Mouse (Mus musculus): ENCODE measurements around the gene Ifnl3. TPM values are rescaled to one million over a fixed set of nuclear protein-coding genes. Genes with fewer than 3 reads are reported as not detected.

Gene Ifnl3
- total RNA-seq, 2 experiments from 2014 or later = not detected

DNA sequence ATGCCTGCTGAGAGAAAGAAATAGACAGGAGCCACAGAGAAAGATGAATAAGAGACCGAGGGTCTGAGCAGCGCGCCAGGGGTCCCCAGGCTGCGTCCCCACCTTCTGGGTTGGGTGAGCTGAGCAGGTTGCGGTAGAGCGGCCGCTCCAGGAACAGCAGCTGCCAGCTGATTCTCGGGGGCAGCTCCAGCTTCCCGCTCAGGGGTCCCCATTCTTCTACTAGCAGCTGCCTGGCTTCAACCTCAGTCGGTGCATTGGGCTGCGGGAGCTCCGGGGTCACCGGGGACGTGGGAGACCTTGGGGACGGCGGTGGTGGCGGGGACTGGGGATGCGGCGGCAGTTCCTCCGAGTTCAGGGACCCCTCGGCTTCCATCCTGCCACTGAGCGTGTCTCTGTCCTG, 24.0 kb downstream of the Ifnl3 start:
- DNase-seq = no peak

DNA sequence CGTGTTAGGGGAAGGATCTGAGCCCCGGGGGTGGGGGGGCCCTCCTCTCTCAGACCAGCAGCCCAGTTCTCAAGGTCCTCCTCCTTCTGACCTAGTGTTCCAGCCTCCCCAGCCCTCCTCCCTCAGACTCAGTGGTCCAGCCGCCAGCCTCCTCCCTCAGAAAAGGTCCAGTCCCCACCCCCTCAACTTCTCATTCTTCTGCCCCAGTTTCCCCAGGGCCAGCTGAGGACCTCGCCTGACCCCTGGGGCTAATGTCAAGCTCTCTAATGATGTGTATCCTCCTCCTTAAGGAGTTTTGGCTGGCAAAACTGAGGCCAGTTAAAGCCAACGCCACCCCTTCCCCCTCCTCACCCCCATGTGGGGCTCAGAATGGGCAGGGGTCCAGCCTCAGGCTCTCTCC, 24.5 kb downstream of the Ifnl3 start, which contains the start of gene Nccrp1:
TSS of gene Nccrp1 (minus strand) at position 101 of the 400 bp plus-strand sequence.
- no peak for DNase-seq

DNA sequence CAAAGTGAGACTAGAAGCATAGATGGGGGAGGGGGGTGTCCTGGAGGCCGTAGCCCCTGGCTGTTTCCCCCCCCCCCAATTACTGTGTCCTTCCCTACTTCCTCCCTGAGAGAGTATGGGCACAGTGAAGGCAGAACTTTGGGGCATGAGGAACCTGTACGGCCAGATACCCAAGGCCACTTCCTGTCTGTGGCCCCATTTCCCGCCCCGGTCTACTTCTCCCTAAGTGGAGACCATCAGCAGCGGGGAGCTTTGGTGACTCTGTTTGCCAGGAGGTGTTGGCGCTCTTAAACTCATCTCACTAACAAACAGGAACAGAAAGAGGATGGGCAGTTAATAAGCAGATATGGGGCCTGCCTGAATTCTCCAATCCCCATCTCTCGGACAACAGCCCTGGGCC, 25.0 kb downstream of the Ifnl3 start:
- DNase-seq = no peak

DNA sequence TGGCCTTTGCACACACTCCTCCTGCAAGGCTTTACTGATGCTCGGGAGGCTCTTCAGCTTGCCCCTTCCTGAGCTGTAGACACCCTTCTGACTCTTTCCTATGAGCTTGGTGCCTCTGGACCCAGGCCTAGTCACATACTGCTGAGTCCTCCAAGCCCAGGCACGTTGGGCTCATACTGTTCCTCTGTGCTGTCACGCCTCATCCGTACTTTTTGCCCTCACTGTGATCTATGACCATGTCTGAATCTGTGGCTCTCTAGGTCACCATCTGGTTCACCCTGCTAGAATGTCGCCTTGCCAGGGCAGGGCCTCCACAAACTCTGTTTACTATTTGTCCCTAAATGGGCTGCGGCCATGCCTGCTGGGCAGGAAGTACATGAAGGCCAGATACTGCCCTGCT, 30.4 kb downstream of the Ifnl3 start:
- DNase-seq = no peak

DNA sequence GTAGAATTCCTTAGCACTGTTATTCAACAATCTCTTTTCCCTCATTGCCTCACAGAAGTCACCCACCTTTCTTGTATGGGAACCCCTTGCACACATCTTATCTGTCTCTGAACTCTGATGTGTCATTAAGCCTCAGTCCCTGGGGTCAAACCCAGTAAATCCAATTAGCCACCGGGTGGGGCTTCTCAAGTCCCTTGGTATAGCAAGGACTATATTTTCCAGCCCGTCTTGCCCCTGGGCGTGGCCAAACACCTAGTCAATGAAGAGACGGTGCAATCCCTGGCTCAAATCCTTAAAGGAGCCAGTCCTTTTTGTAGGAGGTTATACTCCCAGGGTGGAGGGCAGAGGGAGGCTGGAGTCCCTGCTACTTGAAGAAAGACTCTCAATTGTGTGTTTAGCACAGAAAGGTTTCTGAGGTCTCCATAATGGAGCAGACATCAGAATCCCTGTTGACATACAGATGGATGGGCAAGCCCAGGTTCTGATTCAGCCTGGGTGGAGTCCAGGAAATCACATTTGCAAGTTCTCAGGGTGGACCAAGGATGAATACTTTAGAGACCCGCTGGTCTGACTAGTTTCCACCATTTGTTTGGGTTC, 33.4 kb downstream of the Ifnl3 start:
- no peak for DNase-seq

DNA sequence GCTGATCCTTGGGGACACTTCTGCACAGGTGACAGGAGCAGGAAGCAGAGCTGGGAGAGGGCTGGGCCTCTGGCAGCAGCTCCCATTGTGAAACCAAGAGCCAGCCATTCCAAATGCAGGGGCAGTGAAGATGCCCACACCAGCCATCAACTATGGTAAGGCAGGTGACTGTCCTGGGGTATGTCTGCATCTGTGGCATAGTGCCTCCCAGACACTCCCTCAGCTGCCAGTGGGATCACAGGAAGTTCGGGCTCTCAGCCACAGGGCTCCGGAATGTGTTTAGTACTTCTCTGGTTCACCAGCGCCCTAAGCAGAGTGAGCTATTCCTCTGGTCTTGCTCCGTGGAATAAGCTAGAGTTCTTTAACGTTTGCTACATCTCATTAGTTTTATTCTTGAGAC, 34.4 kb downstream of the Ifnl3 start:
- DNase-seq = no peak

DNA sequence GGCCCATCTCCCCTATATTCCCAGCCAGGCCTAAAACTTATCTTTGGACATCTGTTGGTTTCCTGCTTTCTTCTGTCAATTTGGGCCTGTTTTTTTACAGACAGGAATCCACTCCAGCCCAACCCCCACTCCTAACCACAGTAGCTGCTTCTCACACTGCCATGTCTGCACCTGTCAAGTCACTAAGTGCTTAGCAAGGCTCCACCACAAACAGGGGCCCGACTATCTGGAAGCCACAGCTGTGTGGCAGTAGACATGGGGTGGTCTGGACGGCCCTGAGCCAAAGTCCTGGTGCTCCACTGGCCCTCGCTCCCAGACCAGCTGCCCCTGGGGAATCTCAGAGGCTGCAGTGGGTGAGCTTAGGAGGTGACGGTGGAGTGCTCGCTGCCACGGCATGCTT, 35.1 kb downstream of the Ifnl3 start:
- no peak for DNase-seq

DNA sequence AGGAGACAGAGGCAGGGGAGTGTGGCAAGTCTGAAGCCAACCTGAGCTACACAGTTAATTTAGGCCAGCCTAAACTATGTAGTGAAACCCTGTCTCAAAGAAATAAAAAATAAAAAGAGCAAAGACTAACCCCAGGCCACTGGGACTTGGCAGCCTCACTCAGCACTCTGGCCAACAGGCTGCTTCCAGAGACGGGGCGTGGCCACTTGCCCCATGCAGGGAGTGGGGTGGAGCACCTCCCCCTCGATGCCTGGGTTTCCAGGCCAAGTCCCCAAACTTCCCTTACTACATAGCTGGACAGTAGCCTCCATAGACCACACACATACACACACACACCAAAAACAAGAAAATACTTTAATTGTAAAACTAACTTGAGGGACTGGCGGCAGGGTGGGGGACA, 35.9 kb downstream of the Ifnl3 start:
- peak; percentile 46 to 66 for DNase-seq

DNA sequence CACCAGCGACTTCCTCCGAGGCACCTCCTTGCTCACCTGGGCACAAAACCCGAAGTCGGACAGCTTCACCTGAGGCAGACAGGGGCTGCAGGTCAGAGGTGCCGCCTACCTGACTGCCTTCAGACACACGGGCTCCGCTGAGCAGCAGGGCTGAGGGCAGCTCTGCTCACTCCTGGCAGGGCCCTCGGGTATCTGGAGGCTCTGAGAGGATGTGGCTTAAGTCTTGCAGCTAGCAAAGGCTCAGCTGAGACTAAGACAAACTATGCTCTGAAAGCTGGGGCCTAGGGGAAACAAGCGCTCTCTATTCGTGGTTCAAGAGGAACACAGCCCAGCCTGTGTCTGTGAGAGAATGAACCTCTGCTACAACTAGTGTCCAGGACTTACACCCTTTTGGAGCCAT, 38.2 kb downstream of the Ifnl3 start:
- no peak for DNase-seq

DNA sequence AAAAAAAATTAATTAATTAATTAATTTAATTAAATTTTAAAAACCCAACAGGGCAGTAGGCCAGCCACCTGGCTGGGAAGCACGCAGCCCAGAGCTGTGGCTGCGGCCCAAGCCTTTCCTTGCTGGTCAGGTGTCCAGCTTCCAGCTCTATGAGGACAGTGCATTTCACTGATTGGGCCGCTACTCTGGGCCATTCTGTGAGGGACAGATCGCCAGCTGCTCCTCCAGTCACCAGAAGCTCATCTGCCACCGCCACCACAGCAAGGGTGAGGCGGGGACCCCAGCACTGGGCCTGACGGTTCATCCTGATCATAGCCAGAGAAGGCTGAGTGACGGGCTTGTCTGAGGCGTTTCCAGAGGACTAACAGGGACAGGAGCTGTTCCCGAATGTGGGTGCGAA, 39.3 kb downstream of the Ifnl3 start:
- DNase-seq = no peak

DNA sequence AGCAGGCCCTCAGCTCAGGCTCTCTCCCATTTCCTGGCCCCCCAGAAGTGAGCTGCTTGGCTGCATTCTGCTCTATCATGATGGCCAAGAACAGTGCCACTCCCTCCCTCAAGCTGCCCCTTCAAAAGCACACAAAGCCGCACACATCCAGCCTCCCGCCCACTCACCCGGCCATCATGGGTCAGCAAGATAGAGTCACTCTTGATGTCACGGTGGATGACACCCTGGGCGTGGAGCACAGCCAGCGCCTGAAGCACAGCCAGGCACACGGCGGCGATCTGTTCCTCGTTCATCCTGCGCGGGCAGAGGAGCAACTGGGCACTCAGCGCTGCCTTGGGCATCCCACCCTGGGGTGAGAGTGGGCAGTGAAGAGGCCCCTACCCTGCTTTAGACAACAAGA, 39.7 kb downstream of the Ifnl3 start:
- no peak for DNase-seq

DNA sequence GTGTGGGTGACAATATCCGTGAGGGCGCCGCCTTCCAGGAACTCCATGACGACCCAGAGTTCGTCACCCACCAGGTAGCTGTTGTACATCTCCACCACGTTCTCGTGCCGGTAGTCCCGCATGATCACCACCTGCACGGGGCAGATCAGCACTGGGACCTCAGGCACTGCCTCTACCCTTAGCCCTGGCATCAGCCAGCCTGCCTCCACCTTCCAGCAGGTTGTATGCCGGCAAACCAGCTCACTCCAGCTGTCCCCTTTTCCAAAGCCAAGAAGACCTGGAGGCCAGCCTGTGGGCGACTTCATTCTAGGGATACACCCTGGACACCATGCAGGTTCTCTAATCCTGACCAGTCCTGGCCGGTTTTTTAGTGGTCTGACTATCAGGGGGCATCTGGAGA, 40.3 kb downstream of the Ifnl3 start:
- no peak for DNase-seq

DNA sequence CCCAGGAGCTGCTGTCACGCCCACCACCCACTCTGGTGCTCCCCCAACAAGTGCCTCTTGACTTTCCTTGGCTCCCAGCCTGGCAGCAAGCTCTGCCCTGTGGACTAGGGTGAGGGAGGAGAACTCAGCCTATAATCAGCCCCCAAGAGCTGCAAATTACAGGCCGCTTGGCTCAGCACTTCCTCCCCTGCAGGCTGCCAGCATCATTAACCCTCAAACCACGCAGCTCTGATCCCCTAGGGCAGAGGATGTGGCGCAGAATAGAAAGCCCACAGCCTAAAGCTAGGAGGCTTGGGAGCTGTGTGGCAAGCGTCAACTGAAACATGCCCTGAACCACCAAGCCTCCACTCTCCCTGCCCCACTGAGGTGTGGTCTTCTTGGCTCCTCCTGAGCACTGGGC, 42.8 kb downstream of the Ifnl3 start:
- DNase-seq = no peak

DNA sequence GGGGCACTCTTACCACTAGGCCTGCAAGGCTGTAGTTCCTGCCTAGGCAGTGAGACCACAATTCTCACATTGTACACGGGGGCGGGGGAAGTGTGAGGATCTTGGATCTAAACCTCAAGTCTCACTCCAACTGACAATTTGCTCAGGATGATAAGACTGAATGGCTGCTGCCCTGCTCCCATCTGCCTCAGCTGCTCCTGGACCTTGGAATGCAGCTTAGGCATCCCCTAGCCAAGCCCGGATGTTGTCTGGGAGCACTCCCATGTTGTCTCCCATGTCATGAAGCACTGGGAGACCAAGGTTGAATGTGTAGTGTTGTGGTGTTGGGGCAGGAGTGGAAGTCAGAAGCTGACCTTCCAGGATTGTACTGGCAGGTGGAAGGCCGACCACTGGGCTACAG, 44.9 kb downstream of the Ifnl3 start:
- DNase-seq = no peak

DNA sequence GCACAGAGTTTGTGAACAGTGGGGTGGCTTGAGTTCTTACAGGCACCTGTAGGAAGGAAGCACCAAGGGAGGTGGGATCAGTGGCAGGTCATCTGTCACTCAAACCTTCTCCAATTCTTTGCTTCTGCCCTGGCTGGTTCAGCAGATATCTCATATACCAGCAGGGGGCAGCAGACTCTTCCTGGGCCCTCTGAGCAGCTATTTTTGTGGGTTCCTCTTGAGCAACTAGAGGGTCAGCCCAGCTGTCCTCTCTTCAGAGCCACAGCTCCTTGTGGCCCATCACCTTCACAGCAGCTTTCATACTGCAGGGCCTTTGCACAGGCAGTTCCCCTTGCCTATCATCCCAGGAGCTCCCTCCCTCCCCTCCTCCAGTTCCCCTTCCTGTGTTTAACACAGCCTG, 45.6 kb downstream of the Ifnl3 start:
- peak; percentile 59 to 77 for DNase-seq

DNA sequence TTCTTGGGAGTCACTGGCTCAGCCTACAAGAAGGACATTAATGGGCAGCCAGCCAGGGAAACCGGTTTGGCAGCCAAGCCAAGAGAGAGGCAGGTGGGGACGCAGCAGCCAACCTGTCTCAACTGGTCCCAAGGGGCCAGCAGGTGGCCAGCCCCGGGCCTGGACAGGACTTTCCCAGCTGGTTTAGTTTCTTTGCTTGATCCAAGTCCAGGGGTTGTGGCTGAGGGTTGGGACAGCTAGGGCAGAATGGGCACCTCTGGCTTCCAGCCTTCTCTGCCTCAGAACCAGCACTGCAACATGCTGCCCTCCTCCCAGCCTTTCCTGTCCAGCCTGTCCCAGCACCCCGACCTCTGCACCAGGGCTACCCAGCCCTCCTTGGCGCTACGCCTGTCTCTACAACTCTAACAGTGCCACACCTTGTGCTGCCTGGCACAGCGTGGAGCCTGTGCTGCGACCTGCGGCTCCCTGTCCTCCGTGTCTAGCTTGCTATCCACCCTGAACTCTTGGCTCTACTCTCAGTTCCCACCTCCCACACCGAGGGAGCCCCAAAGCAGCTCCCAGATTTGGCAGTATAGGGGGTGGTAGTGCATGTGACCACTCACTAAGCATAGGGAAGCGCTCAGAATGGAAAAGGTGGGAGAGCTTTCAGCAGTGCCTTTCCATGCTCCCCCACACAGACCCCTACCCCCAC, 47.8 kb downstream of the Ifnl3 start:
- DNase-seq = peak; percentile 52 to 63

DNA sequence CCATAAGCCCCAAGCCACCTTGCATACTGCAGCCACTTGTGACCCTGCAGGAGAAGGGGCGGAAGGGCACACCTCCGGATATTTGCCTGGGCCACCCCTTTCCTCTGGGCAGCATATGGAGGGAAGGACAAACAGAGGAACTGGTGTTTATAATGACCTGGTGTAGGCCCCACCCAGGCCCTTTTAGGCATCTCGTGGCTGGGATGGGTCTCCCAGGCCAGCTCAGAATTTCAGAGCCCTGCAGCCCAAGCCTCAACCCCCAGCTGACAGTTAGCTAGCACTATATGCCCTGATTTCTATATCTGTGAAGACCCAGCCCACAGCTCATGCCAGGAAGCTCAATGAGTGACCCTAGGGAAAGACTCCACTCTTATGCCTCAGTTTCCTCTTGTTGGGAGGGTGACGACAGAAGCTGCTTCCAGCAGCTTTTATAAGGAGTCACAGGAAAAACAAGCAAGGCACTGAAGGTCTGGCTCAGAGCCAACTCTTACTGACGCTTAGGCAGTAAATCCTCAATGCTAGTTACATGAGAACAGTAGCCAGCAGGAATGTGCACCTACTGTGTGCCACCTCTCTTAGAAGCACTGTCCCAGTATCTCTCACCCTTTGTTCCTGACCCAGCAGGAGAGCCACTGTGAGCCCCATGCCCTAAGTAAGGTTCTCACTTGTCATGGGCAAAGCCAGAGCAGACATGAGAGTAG, 48.5 kb downstream of the Ifnl3 start:
- DNase-seq = peak; percentile 66 to 73

DNA sequence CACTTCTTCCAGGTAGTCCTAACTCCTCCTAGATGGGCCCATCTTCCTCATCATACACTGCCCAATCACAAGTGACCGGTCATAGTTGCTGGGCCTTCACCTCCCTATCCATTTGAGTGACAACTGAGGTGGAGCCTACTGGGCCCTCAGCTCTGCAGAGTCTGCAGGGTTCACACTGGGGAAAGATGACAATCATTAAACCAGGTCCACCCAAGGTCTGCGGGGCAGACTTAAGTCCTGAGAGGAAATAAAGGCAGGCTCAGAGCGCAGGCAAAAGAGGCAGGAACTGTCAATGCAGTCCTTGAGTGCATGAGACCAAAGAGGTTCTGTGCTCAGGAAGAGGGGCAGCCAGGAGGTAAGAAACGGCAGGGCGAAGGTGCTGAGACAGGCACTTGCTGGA, 50.1 kb downstream of the Ifnl3 start:
- DNase-seq = no peak

DNA sequence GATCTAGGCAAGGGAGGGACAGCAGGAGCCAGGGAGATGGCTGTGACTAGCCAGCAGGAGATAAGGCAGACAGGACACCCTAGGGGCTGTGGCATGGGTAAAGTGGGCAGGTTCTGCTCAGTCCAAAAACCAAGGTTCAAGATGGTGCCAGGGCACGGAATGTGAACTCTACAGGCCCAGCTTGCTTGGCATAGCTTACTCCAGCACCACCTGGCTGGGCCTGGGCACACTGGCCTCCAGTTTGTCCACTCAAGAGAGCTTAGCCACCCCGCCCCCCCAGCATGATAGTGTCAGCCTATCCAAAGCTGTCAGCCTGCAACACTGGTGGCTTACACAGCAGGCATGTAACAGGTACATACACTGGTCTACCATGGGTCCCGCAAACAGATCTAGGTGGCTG, 50.6 kb downstream of the Ifnl3 start:
- no peak for DNase-seq

Measured in adrenal gland, postnatal 36 days (tissue).